Mouse (Mus musculus) c-Kit-positive CD71-positive TER-119-positive erythroid progenitor cells, embryonic 14.5 days (primary cell): ENCODE results near the gene Tmem156.

Source experiments
- DNase-seq: peaks from one replicate; pipeline ENCODE4 v3.0.0-alpha.2; 2013; ENCODE audit warnings: low spot score

Gene Tmem156

GRCm38 (mm10) chr5:65096805-65097204, 4.9 kb upstream of the Tmem156 start:
- DNase-seq, result no peak

DNA sequence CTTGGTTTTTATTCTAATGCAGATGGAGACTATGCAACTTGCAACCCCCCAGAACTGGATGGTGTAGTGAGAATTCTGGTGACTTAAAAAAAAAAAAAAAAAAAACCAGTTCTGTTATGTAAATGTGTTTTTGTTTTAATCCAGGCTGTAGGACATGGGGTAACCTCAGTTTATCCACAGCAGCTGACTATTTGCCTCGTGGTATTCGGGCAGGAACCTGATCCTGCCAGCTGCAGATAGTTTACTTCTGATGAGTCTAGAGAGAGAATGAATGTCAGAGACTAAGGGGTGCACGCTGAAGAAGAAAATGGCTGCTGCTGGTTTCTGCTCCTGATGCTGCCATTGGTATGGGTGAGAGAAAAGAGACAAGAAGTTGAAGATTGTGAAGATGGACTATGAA, 4.2 kb upstream of the Tmem156 start:
- DNase-seq, result no peak

DNA sequence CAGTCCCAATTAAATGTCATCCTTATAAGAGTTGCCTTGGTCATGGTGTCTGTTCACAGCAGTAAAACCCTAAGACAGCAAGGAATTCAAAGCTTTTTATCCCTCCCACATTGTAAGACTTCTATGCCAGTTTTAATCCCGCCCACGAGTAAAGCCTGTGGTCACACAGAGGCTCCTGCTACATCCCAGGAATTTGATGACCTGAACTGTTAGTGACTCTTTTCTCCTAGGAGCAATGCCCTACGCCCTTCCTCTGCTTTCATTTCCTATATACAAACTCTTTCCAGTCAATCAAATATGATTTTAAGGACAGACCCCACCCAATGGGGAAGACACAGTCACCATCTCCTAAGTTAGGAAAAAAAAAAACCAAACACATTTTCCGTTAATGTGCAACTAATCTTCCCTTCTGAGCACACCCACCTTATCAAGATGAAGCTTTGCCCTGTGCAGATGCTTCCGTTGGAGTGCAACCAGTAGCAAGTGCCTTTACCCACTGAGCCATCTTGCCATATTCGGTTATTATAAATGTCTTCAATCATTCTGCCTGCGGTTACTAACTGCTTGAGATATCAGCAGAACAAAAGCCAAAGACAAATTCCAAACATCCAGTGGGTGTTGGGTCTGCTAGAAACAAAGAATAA, 3.1 kb upstream of the Tmem156 start:
- no peak for DNase-seq

- no peak for DNase-seq
Measured at GRCm38 (mm10) chr5:65093769-65094168, 1.8 kb upstream of the Tmem156 start.

- DNase-seq, result no peak
Measured at GRCm38 (mm10) chr5:65091184-65091858, 611 bp downstream of the Tmem156 start.

DNA sequence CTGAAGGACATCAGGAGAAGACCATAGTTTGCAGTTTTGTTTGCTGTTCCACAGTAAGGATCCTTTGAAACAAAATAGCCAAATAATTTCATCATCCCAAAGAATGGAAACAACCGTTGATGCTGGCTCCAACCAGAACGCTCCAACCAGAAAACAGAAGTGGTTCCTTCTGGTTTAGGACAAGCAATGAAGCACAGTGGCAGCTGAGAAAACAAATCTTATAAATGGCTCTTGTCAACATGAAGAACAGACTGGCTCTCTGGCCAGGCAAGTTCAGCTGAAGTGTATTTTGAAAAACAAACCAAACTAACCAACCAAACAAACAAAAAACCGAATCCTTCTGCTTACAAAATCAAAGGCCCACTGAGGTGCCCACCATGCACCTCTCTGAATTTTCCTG, 2.2 kb downstream of the Tmem156 start:
- DNase-seq, result no peak

DNA sequence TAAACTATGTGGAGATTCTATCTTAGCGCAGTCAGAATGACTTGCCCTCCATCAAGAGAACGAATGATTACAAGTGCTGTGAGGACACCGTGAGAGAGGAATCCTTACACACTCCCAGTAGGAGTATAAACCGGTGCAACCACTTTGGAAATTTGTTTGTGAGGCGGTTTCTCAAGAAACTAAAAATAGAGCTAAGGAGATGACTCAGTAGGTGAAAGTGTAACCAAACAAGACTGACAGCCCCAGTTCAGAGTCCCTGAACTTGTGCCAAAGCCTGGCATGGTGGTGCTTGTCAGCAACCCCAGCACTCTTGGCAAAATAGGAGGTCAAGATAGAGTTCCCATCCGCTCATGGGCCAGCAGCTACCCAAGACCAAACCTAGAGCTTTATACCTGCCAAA, 5.4 kb downstream of the Tmem156 start:
- no peak for DNase-seq

GRCm38 (mm10) chr5:65081836-65082235, 10.1 kb downstream of the Tmem156 start:
- no peak for DNase-seq

DNA sequence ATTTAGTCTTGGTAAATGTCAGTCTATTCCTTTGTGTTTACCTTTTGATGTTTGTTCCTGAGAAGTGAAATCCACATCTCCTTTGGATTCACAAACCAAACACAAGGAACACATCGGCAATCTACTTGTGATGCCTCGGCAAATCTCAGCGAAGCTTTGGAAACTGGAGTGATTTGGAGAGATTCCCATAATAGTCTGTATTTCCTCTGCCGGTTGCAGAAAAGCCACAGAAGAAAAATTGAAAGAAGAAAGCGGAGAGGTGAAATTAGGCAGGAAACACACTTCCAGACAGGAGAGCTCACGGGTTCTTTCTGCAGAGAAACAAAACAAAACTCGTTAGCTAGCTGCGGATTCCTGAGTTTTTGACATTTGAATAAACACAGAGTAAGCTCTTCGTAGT, 12.1 kb downstream of the Tmem156 start:
- DNase-seq, result no peak

- DNase-seq, result peak; percentile 20
Measured at GRCm38 (mm10) chr5:65078081-65078480, 13.9 kb downstream of the Tmem156 start.

DNA sequence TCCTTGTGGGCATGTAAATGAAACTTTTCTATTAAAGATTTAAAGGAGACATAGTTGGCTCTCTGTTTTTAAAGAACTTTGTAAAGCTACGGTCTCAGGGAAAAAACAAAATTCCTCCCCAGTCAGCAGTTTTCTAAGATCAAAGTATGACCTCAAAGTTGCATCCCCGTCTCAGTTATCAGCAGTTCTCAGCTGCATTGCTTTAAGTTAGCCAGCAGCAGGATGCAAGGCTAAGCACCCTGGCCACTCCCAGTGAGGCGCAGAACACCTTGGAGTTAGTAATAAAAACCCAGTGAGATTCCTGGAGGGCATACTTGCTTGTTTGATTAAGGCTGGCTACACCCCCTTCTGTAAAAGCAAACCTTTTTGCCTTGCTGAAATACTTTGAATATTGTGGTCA, 15.2 kb downstream of the Tmem156 start:
- DNase-seq, result no peak

GRCm38 (mm10) chr5:65076087-65076486, 15.8 kb downstream of the Tmem156 start:
- DNase-seq, result no peak

- DNase-seq, result no peak
Measured at GRCm38 (mm10) chr5:65074693-65075092, 17.2 kb downstream of the Tmem156 start.

GRCm38 (mm10) chr5:65073247-65073646, 18.7 kb downstream of the Tmem156 start:
- DNase-seq, result no peak

- DNase-seq, result no peak
Measured at GRCm38 (mm10) chr5:65071689-65072118, 20.2 kb downstream of the Tmem156 start.

GRCm38 (mm10) chr5:65069872-65070271, 22.1 kb downstream of the Tmem156 start:
- no peak for DNase-seq

- no peak for DNase-seq
Measured at GRCm38 (mm10) chr5:65068166-65068565, 23.8 kb downstream of the Tmem156 start.

DNA sequence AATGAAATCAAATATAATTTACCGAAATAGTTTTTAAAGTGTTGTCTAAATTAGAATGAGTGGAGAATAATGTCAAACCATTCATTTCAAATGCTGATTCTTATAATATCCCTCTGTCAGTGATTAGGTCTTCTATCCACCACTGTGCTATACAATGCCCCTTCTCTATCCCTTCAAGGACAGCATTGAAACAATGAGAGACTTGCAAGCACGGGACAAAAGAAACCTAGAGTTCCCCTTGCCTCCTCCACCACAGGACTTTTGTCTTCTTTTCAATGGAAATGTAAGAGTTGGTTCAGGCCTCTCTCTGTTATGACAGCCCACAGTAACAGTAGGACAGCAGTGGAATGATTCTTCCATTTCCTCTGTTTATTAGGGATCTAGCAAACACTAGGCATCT, 28.7 kb downstream of the Tmem156 start:
- no peak for DNase-seq

DNA sequence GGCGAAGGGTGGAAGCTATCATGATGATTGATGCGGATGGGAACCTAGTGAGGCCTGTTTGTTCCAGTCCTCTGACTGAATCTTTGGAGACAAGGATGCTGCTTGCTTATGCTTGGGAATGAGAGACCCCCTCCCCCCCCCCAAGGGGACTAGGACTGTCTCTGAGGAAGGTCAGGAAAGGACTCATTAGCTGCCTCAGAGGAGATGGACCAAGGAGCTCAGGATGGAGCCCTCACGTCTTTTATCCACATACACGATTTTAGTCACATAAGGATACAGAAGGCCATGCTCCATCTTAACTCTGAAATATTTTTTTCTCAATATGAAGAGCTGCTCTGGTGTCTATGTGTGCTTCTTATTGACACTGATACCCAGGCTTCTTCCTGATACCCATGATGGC, 29.7 kb downstream of the Tmem156 start:
- DNase-seq, result no peak

- no peak for DNase-seq
Measured at GRCm38 (mm10) chr5:65059806-65060205, 32.1 kb downstream of the Tmem156 start.

DNA sequence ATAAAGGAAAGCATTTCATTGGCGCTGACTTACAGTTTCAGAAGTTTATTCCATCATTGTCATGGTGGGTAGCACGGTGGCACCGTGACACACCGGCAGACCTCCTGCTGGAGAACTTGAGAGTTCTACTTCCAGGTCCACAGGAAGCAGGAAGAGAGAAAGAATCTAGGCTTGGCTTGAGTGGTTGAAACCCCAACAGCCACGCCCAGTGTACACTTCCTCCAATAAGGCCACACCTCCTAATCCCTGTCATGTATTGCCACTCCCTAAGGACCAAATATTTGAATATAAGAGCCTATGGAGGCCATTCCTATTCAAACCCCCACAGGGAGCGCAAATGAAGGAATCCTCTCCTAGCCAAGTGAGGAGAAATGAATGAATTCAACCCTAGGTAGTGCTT, 34.3 kb downstream of the Tmem156 start:
- no peak for DNase-seq

GRCm38 (mm10) chr5:65051513-65051912, 40.4 kb downstream of the Tmem156 start:
- no peak for DNase-seq

DNA sequence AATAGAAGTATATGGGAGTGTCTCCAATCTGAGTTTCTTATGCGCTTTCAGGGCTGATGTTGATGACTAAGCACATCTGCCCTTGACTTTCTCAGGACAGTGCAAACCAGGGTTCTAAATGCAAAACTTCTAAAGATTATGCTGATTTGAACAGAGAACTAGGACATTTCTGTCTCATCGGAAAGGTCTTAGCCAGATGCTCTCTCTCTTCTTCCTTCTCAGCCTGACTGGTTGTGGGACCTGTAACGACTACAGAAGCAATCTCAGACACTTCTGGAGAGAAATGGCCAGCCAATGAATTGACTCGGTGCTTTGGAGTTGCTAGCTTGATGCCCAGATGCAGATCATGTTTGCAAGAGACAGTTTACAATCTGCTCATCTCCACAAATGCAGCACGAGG, 42.1 kb downstream of the Tmem156 start:
- no peak for DNase-seq

- no peak for DNase-seq
Measured at GRCm38 (mm10) chr5:65047285-65047855, 44.6 kb downstream of the Tmem156 start.
